Mouse (Mus musculus): ENCODE data around the gene Armcx6. TPM values are rescaled to one million over a fixed set of nuclear protein-coding genes. Genes with fewer than 3 reads are reported as not detected.

Gene Armcx6
- total RNA-seq, 2 experiments from 2014 or later = 0.54 to 0.66 TPM

Other genes starting within 250 kb of the Armcx6 start
- 37.9 and 39.1 TPM in 2 replicates for gene Timm8a1, start 209.6 kb downstream of the Armcx6 start, total RNA-seq (2015)
- 43.6 and 45.0 TPM in 2 replicates for gene Timm8a1, start 209.6 kb downstream of the Armcx6 start, total RNA-seq (2017)
- 54.9 and 56.9 TPM in 2 replicates for gene Btk, start 167.8 kb downstream of the Armcx6 start, total RNA-seq (2015)
- 57.7 and 63.3 TPM in 2 replicates for gene Btk, start 167.8 kb downstream of the Armcx6 start, total RNA-seq (2017)
- 854 and 930 TPM in 2 replicates for gene Rpl36a, start 165.8 kb downstream of the Armcx6 start, total RNA-seq (2015)
- gene Rpl36a, start 165.8 kb downstream of the Armcx6 start, total RNA-seq (2017) = 3,467 and 4,087 TPM in 2 replicates
- gene Gla, start 150.3 kb downstream of the Armcx6 start, total RNA-seq (2015) = 11.5 and 11.6 TPM in 2 replicates
- gene Gla, start 150.3 kb downstream of the Armcx6 start, total RNA-seq (2017) = 16.2 and 17.4 TPM in 2 replicates
- 63.0 and 67.6 TPM in 2 replicates for gene Hnrnph2, start 150.2 kb downstream of the Armcx6 start, total RNA-seq (2015)
- 122 and 132 TPM in 2 replicates for gene Hnrnph2, start 150.2 kb downstream of the Armcx6 start, total RNA-seq (2017)
- gene Armcx4, start 64.9 kb downstream of the Armcx6 start, total RNA-seq (2015) = 0.04 and 0.23 TPM in 2 replicates
- gene Armcx4, start 64.9 kb downstream of the Armcx6 start, total RNA-seq (2017) = 0.26 and 0.65 TPM in 2 replicates
- gene Armcx1, start 33.5 kb downstream of the Armcx6 start, total RNA-seq (2015) = 0.20 and 0.59 TPM in 2 replicates
- 0.20 and 0.51 TPM in 2 replicates for gene Armcx1, start 33.5 kb downstream of the Armcx6 start, total RNA-seq (2017)
- 11.8 and 12.2 TPM in 2 replicates for gene Armcx3, start 5.2 kb upstream of the Armcx6 start, total RNA-seq (2015)
- gene Armcx3, start 5.2 kb upstream of the Armcx6 start, total RNA-seq (2017) = 8.9 and 9.3 TPM in 2 replicates
- gene Armcx2, start 57.8 kb upstream of the Armcx6 start, total RNA-seq (2015) = 1.7 and 1.8 TPM in 2 replicates
- 0.81 TPM in 2 replicates for gene Armcx2, start 57.8 kb upstream of the Armcx6 start, total RNA-seq (2017)
- gene Nxf2, start 213.3 kb upstream of the Armcx6 start, total RNA-seq (2015) = 0.22 TPM in 1 of 2 replicates, not detected in the other
- gene Nxf2, start 213.3 kb upstream of the Armcx6 start, total RNA-seq (2017) = 0.26 TPM in 1 of 2 replicates, not detected in the other